Mouse (Mus musculus) pancreas, adult 10 weeks (tissue): Measurements from ENCODE around the gene Gm43518. TPM values are rescaled to one million over a fixed set of nuclear protein-coding genes. Genes with fewer than 3 reads are reported as not detected.

ENCODE experiments used
- polyA plus RNA-seq: library from polyadenylated mRNA; stranded (reverse); fragments of 350-450 nt; fragmentation: Illumina TruSeq; extraction: RNeasy Lipid Tissue Mini Kit (QIAGEN cat#74804); gene quantifications from one replicate; pipeline ENCODE4 v1.2.3, GENCODE M21; 2015; ENCODE audit warnings: low read depth, low replicate concordance; ENCODE audit not compliant: insufficient read depth

The Gm43518 gene
- polyA plus RNA-seq, result not detected

GRCm38 (mm10) chr5:123927118-123927517, at the start of gene Gm43518:
TSS of gene Gm43518 (plus strand) at chr5:123927418.

GRCm38 (mm10) chr5:123879928-123880327, 47.3 kb upstream of the Gm43518 start, which contains the start of gene Hcar1:
TSS of gene Hcar1 (minus strand) at chr5:123880020.

GRCm38 (mm10) chr5:123906976-123907630, 20.1 kb upstream of the Gm43518 start, which contains the start of gene Denr:
TSS of gene Denr (plus strand) at chr5:123907175.

GRCm38 (mm10) chr5:123930508-123930989, 3.3 kb downstream of the Gm43518 start, which contains the start of gene Ccdc62:
TSS of gene Ccdc62 (plus strand) at chr5:123930679.

GRCm38 (mm10) chr5:123973299-123974178, 46.3 kb downstream of the Gm43518 start, which contains the start of gene Hip1r:
TSS of gene Hip1r (plus strand) at chr5:123973628.

Other genes with a start within 250 kb of the Gm43518 start
- 27.0 TPM for gene Clip1, start 242.8 kb upstream of the Gm43518 start, polyA plus RNA-seq
- 18.1 TPM for gene Zcchc8, start 206.3 kb upstream of the Gm43518 start, polyA plus RNA-seq
- gene Rsrc2, start 178.0 kb upstream of the Gm43518 start, polyA plus RNA-seq, result 35.3 TPM
- gene Kntc1, start 177.7 kb upstream of the Gm43518 start, polyA plus RNA-seq, result not detected
- gene Hcar2, start 61.9 kb upstream of the Gm43518 start, polyA plus RNA-seq, result not detected
- 0.41 TPM for gene Hcar1, start 47.4 kb upstream of the Gm43518 start, polyA plus RNA-seq
- gene Denr, start 20.2 kb upstream of the Gm43518 start, polyA plus RNA-seq, result 7.8 TPM
- 3.9 TPM for gene Ccdc62, start 3.3 kb downstream of the Gm43518 start, polyA plus RNA-seq
- 11.9 TPM for gene Hip1r, start 46.2 kb downstream of the Gm43518 start, polyA plus RNA-seq
- gene Vps37b, start 104.9 kb downstream of the Gm43518 start, polyA plus RNA-seq, result 4.9 TPM
- gene Abcb9, start 168.4 kb downstream of the Gm43518 start, polyA plus RNA-seq, result 3.9 TPM
- gene Ogfod2, start 184.9 kb downstream of the Gm43518 start, polyA plus RNA-seq, result 19.6 TPM
- 23.1 TPM for gene Arl6ip4, start 188.7 kb downstream of the Gm43518 start, polyA plus RNA-seq